Mouse (Mus musculus): ENCODE measurements around the gene Prkcd. TPM values are rescaled to one million over a fixed set of nuclear protein-coding genes. Genes with fewer than 3 reads are reported as not detected.

The Prkcd gene
- polyA plus RNA-seq, 1 experiment, result 177 TPM

- WGBS, result 74% methylated on average over 14 of the region's 14 CpGs
- H3K4me3 ChIP-seq (replicated peaks; ENCODE audit: control insufficient read depth, low read depth, low read length), result no peak overlapping the region
- peak overlapping the region; percentile 69 for H3K27ac ChIP-seq (ENCODE audit: control insufficient read depth, insufficient read depth, low read depth, low read length, poor library complexity)
- TF ChIP-seq CTCF (IDR thresholded peaks at IDR 0.05; ENCODE audit: control insufficient read depth, insufficient read depth, low read length) (no peak), POLR2A (IDR thresholded peaks at IDR 0.05; ENCODE audit: borderline replicate concordance, control insufficient read depth, low read depth, low read length) (no peak)
- H3K4me1 ChIP-seq (ENCODE audit: control insufficient read depth, insufficient read depth, low read length), result peaks cover 2% of the 10 kb centered on the region; the same call in 1 of the 2 replicates
These were observed 64.4 kb downstream of the Prkcd start for GRCm38 (mm10) chr14:30561470-30562187.

GRCm38 (mm10) chr14:30560803-30561389 is 65.1 kb downstream of the Prkcd start:
- no peak for TF ChIP-seq POLR2A (IDR thresholded peaks at IDR 0.05; ENCODE audit: borderline replicate concordance, control insufficient read depth, low read depth, low read length)
- TF ChIP-seq CTCF (IDR thresholded peaks at IDR 0.05; ENCODE audit: control insufficient read depth, insufficient read depth, low read length), result no peak
- H3K4me1 ChIP-seq (ENCODE audit: control insufficient read depth, insufficient read depth, low read length), result peaks cover 2% of the 10 kb centered on the region; the same call in 1 of the 2 replicates
- WGBS, result 90% methylated on average over 13 of the region's 13 CpGs
- H3K27ac ChIP-seq (ENCODE audit: control insufficient read depth, insufficient read depth, low read depth, low read length, poor library complexity), result peak overlapping the region; percentile 69; the same call in 1 of the 2 replicates
- H3K4me3 ChIP-seq (replicated peaks; ENCODE audit: control insufficient read depth, low read depth, low read length), result no peak overlapping the region

- TF ChIP-seq POLR2A (IDR thresholded peaks at IDR 0.05; ENCODE audit: borderline replicate concordance, control insufficient read depth, low read depth, low read length) (no peak), CTCF (IDR thresholded peaks at IDR 0.05; ENCODE audit: control insufficient read depth, insufficient read depth, low read length) (no peak)
- Histone ChIP-seq H3K27ac (ENCODE audit: control insufficient read depth, insufficient read depth, low read depth, low read length, poor library complexity) (no peak overlapping the region), H3K4me3 (replicated peaks; ENCODE audit: control insufficient read depth, low read depth, low read length) (no peak overlapping the region), H3K4me1 (ENCODE audit: control insufficient read depth, insufficient read depth, low read length) (peaks cover 2% of the 10 kb centered on the region; the same call in 1 of the 2 replicates)
- 91% methylated on average over 17 of the region's 17 CpGs for WGBS
These were observed 66.6 kb downstream of the Prkcd start for GRCm38 (mm10) chr14:30559321-30559850.

- Histone ChIP-seq H3K27ac (ENCODE audit: control insufficient read depth, insufficient read depth, low read depth, low read length, poor library complexity) (no peak overlapping the region), H3K4me3 (replicated peaks; ENCODE audit: control insufficient read depth, low read depth, low read length) (no peak overlapping the region), H3K4me1 (ENCODE audit: control insufficient read depth, insufficient read depth, low read length) (peaks cover 2% of the 10 kb centered on the region; the same call in 1 of the 2 replicates)
- TF ChIP-seq CTCF (IDR thresholded peaks at IDR 0.05; ENCODE audit: control insufficient read depth, insufficient read depth, low read length), result no peak
- no peak for TF ChIP-seq POLR2A (IDR thresholded peaks at IDR 0.05; ENCODE audit: borderline replicate concordance, control insufficient read depth, low read depth, low read length)
- 84% methylated on average over 9 of the region's 9 CpGs for WGBS
These were observed 68.3 kb downstream of the Prkcd start for GRCm38 (mm10) chr14:30557730-30558129.

- peaks cover 2% of the 10 kb centered on the region; the same call in 1 of the 2 replicates for H3K4me1 ChIP-seq (ENCODE audit: control insufficient read depth, insufficient read depth, low read length)
- TF ChIP-seq POLR2A (IDR thresholded peaks at IDR 0.05; ENCODE audit: borderline replicate concordance, control insufficient read depth, low read depth, low read length) (no peak), CTCF (IDR thresholded peaks at IDR 0.05; ENCODE audit: control insufficient read depth, insufficient read depth, low read length) (no peak)
- H3K4me3 ChIP-seq (replicated peaks; ENCODE audit: control insufficient read depth, low read depth, low read length), result no peak overlapping the region
- WGBS, result 55% methylated on average over 2 of the region's 2 CpGs
- no peak overlapping the region for H3K27ac ChIP-seq (ENCODE audit: control insufficient read depth, insufficient read depth, low read depth, low read length, poor library complexity)
These were observed 69.4 kb downstream of the Prkcd start for GRCm38 (mm10) chr14:30556651-30557050.

- H3K27ac ChIP-seq (ENCODE audit: control insufficient read depth, insufficient read depth, low read depth, low read length, poor library complexity), result peak overlapping the region; percentile 79
- no peak for TF ChIP-seq POLR2A (IDR thresholded peaks at IDR 0.05; ENCODE audit: borderline replicate concordance, control insufficient read depth, low read depth, low read length)
- no peak for TF ChIP-seq CTCF (IDR thresholded peaks at IDR 0.05; ENCODE audit: control insufficient read depth, insufficient read depth, low read length)
- peak overlapping the region; percentile 36 for H3K4me3 ChIP-seq (replicated peaks; ENCODE audit: control insufficient read depth, low read depth, low read length)
- H3K4me1 ChIP-seq (ENCODE audit: control insufficient read depth, insufficient read depth, low read length), result no peaks in the 10 kb centered on the region; the same call in 1 of the 2 replicates
- WGBS, result 42% methylated on average over 4 of the region's 4 CpGs
These were observed 72.8 kb downstream of the Prkcd start for GRCm38 (mm10) chr14:30553185-30553584.

GRCm38 (mm10) chr14:30551981-30552380 is 74.0 kb downstream of the Prkcd start:
- H3K27ac ChIP-seq (ENCODE audit: control insufficient read depth, insufficient read depth, low read depth, low read length, poor library complexity), result no peak overlapping the region
- TF ChIP-seq POLR2A (IDR thresholded peaks at IDR 0.05; ENCODE audit: borderline replicate concordance, control insufficient read depth, low read depth, low read length), result no peak
- no peak for TF ChIP-seq CTCF (IDR thresholded peaks at IDR 0.05; ENCODE audit: control insufficient read depth, insufficient read depth, low read length)
- H3K4me1 ChIP-seq (ENCODE audit: control insufficient read depth, insufficient read depth, low read length), result no peaks in the 10 kb centered on the region; the same call in 1 of the 2 replicates
- WGBS, result 83% methylated on average over 2 of the region's 2 CpGs
- H3K4me3 ChIP-seq (replicated peaks; ENCODE audit: control insufficient read depth, low read depth, low read length), result no peak overlapping the region

GRCm38 (mm10) chr14:30551509-30551908 is 74.5 kb downstream of the Prkcd start:
- TF ChIP-seq POLR2A (IDR thresholded peaks at IDR 0.05; ENCODE audit: borderline replicate concordance, control insufficient read depth, low read depth, low read length) (no peak), CTCF (IDR thresholded peaks at IDR 0.05; ENCODE audit: control insufficient read depth, insufficient read depth, low read length) (no peak)
- WGBS, result 55% methylated on average over 5 of the region's 5 CpGs
- Histone ChIP-seq H3K4me3 (replicated peaks; ENCODE audit: control insufficient read depth, low read depth, low read length) (peak overlapping the region; percentile 71), H3K4me1 (ENCODE audit: control insufficient read depth, insufficient read depth, low read length) (no peaks in the 10 kb centered on the region; the same call in 1 of the 2 replicates), H3K27ac (ENCODE audit: control insufficient read depth, insufficient read depth, low read depth, low read length, poor library complexity) (peak overlapping the region; percentile 52)

Measured in bone marrow, adult 2 months (tissue).